Mouse (Mus musculus) liver (tissue): ENCODE measurements around the gene Olfr1053.
"Not testable (repeated sequence)": the region's sequence is repeated elsewhere in the genome, so short reads cannot be mapped to it uniquely, and the experiment has no call there.

Source experiments
- DNase-seq: peaks from one replicate; pipeline ENCODE4 v3.0.0-alpha.2; 2020; ENCODE audit warnings: mixed read lengths

Gene Olfr1053

GRCm38 (mm10) chr2:86315184-86315583 lies at the start of gene Olfr1053:
TSS of gene Olfr1053 (minus strand) at chr2:86315284.
- no peak for DNase-seq

GRCm38 (mm10) chr2:86362369-86362768 lies 47.3 kb upstream of the Olfr1053 start, which contains the start of gene Olfr1056:
TSS of gene Olfr1056 (minus strand) at chr2:86362469.
- no peak for DNase-seq

- not testable (repeated sequence) for DNase-seq
Observed at GRCm38 (mm10) chr2:86351751-86352150, 36.7 kb upstream of the Olfr1053 start.

- no peak for DNase-seq
Observed at GRCm38 (mm10) chr2:86350184-86350583, 35.1 kb upstream of the Olfr1053 start, which contains the start of gene Olfr1055. TSS of gene Olfr1055 (minus strand) at chr2:86350284.

GRCm38 (mm10) chr2:86335333-86335732 lies 20.2 kb upstream of the Olfr1053 start, which contains the start of gene Olfr1054:
TSS of gene Olfr1054 (minus strand) at chr2:86335433.
- DNase-seq = no peak

- DNase-seq = no peak
Observed at GRCm38 (mm10) chr2:86292155-86292554, 22.9 kb downstream of the Olfr1053 start, which contains the start of gene Olfr1052. TSS of gene Olfr1052 (plus strand) at chr2:86292455.

GRCm38 (mm10) chr2:86278988-86279387 lies 36.1 kb downstream of the Olfr1053 start, which contains the start of gene Olfr1051:
TSS of gene Olfr1051 (minus strand) at chr2:86279088.
- not testable (repeated sequence) for DNase-seq
